Mouse (Mus musculus) brain, embryonic 18.5 days (tissue): ENCODE measurements around the gene Zfyve28.

Experiments used
- DNase-seq: peaks from one replicate; pipeline ENCODE4 v3.0.0-alpha.2; 2012; ENCODE audit warnings: low read depth, low spot score

Zfyve28 gene

GRCm38 (mm10) chr5:34288154-34288716 is at the start of gene Zfyve28, which contains the start of gene Cfap99:
TSS of gene Zfyve28 (minus strand) at chr5:34288449.
TSS of gene Cfap99 (plus strand) at chr5:34288600.
- peak; percentile 91 for DNase-seq

GRCm38 (mm10) chr5:34336775-34337450 is 48.7 kb upstream of the Zfyve28 start:
- DNase-seq = no peak

GRCm38 (mm10) chr5:34336097-34336774 is 48.0 kb upstream of the Zfyve28 start, which contains the start of gene Rnf4:
TSS of gene Rnf4 (plus strand) at chr5:34336289.
- DNase-seq = peak; percentile 96

GRCm38 (mm10) chr5:34335539-34336096 is 47.4 kb upstream of the Zfyve28 start:
- DNase-seq = no peak

GRCm38 (mm10) chr5:34334081-34334480 is 45.8 kb upstream of the Zfyve28 start:
- DNase-seq = no peak

GRCm38 (mm10) chr5:34330136-34330535 is 41.9 kb upstream of the Zfyve28 start:
- no peak for DNase-seq

GRCm38 (mm10) chr5:34326875-34327576 is 38.8 kb upstream of the Zfyve28 start:
- no peak for DNase-seq

GRCm38 (mm10) chr5:34326249-34326691 is 38.0 kb upstream of the Zfyve28 start:
- no peak for DNase-seq

- no peak for DNase-seq
Observed at GRCm38 (mm10) chr5:34325286-34325685, 37.0 kb upstream of the Zfyve28 start.

GRCm38 (mm10) chr5:34321236-34321635 is 33.0 kb upstream of the Zfyve28 start:
- DNase-seq = no peak

- DNase-seq = no peak
Observed at GRCm38 (mm10) chr5:34319491-34320034, 31.3 kb upstream of the Zfyve28 start.

GRCm38 (mm10) chr5:34309016-34309415 is 20.8 kb upstream of the Zfyve28 start:
- DNase-seq = no peak

GRCm38 (mm10) chr5:34302377-34302776 is 14.1 kb upstream of the Zfyve28 start:
- no peak for DNase-seq

- DNase-seq = no peak
Observed at GRCm38 (mm10) chr5:34298937-34299535, 10.8 kb upstream of the Zfyve28 start.

GRCm38 (mm10) chr5:34298061-34298460 is 9.8 kb upstream of the Zfyve28 start:
- no peak for DNase-seq

- no peak for DNase-seq
Observed at GRCm38 (mm10) chr5:34295141-34295540, 6.9 kb upstream of the Zfyve28 start.

- no peak for DNase-seq
Observed at GRCm38 (mm10) chr5:34294696-34295095, 6.4 kb upstream of the Zfyve28 start.

GRCm38 (mm10) chr5:34293363-34293762 is 5.1 kb upstream of the Zfyve28 start:
- no peak for DNase-seq

GRCm38 (mm10) chr5:34289286-34289685 is 1.0 kb upstream of the Zfyve28 start:
- DNase-seq = no peak

- DNase-seq = no peak
Observed at GRCm38 (mm10) chr5:34287838-34288145, 457 bp downstream of the Zfyve28 start.
